Mouse (Mus musculus): ENCODE data around the gene 1700017B05Rik. TPM values are rescaled to one million over a fixed set of nuclear protein-coding genes. Genes with fewer than 3 reads are reported as not detected.
"Not testable (repeated sequence)": the region's sequence is repeated elsewhere in the genome, so short reads cannot be mapped to it uniquely, and the experiment has no call there.

The 1700017B05Rik gene
- polyA plus RNA-seq, 1 experiment, result 17.5 TPM

GRCm38 (mm10) chr9:57236256-57236655 lies 26.2 kb downstream of the 1700017B05Rik start, which contains the start of gene Trcg1:
Trcg1 (plus strand) TSS chr9:57236556.
- Histone ChIP-seq H3K4me3 (ENCODE audit: insufficient read depth, low read length) (no peak within 1 kb of the TSS), H3K4me1 (ENCODE audit: control insufficient read depth, insufficient read depth, low read length) (peaks cover 69% of the 10 kb centered on the region), H3K27ac (ENCODE audit: insufficient read depth, low read depth, low read length) (no peak within 1 kb of the TSS)
- TF ChIP-seq POLR2A (IDR thresholded peaks at IDR 0.05; ENCODE audit: borderline replicate concordance, low read depth, low read length) (no peak), CTCF (IDR thresholded peaks at IDR 0.05; ENCODE audit: low read depth, low read length) (no peak)

GRCm38 (mm10) chr9:57233767-57234166 lies 28.6 kb downstream of the 1700017B05Rik start:
- Histone ChIP-seq H3K4me3 (ENCODE audit: insufficient read depth, low read length) (no peak overlapping the region), H3K4me1 (ENCODE audit: control insufficient read depth, insufficient read depth, low read length) (peaks cover 63% of the 10 kb centered on the region), H3K27ac (ENCODE audit: insufficient read depth, low read depth, low read length) (peak overlapping the region; percentile 86)
- TF ChIP-seq CTCF (IDR thresholded peaks at IDR 0.05; ENCODE audit: low read depth, low read length) (no peak), POLR2A (IDR thresholded peaks at IDR 0.05; ENCODE audit: borderline replicate concordance, low read depth, low read length) (no peak)

- H3K4me1 ChIP-seq (ENCODE audit: control insufficient read depth, insufficient read depth, low read length), result peaks cover 58% of the 10 kb centered on the region
- peak overlapping the region; percentile 86 for H3K27ac ChIP-seq (ENCODE audit: insufficient read depth, low read depth, low read length)
- TF ChIP-seq POLR2A (IDR thresholded peaks at IDR 0.05; ENCODE audit: borderline replicate concordance, low read depth, low read length), result no peak
- no peak for TF ChIP-seq CTCF (IDR thresholded peaks at IDR 0.05; ENCODE audit: low read depth, low read length)
- H3K4me3 ChIP-seq (ENCODE audit: insufficient read depth, low read length), result no peak overlapping the region
Observed at GRCm38 (mm10) chr9:57233142-57233541, 29.3 kb downstream of the 1700017B05Rik start.

GRCm38 (mm10) chr9:57232341-57232940 lies 30.0 kb downstream of the 1700017B05Rik start:
- Histone ChIP-seq H3K27ac (ENCODE audit: insufficient read depth, low read depth, low read length) (peak overlapping the region; percentile 17), H3K4me3 (ENCODE audit: insufficient read depth, low read length) (no peak overlapping the region), H3K4me1 (ENCODE audit: control insufficient read depth, insufficient read depth, low read length) (peaks cover 53% of the 10 kb centered on the region)
- TF ChIP-seq POLR2A (IDR thresholded peaks at IDR 0.05; ENCODE audit: borderline replicate concordance, low read depth, low read length) (no peak), CTCF (IDR thresholded peaks at IDR 0.05; ENCODE audit: low read depth, low read length) (no peak)

- Histone ChIP-seq H3K27ac (ENCODE audit: insufficient read depth, low read depth, low read length) (no peak overlapping the region), H3K4me1 (ENCODE audit: control insufficient read depth, insufficient read depth, low read length) (peaks cover 48% of the 10 kb centered on the region), H3K4me3 (ENCODE audit: insufficient read depth, low read length) (no peak overlapping the region)
- TF ChIP-seq CTCF (IDR thresholded peaks at IDR 0.05; ENCODE audit: low read depth, low read length), result no peak
- no peak for TF ChIP-seq POLR2A (IDR thresholded peaks at IDR 0.05; ENCODE audit: borderline replicate concordance, low read depth, low read length)
Observed at GRCm38 (mm10) chr9:57231536-57232255, 30.7 kb downstream of the 1700017B05Rik start.

GRCm38 (mm10) chr9:57230146-57230783 lies 32.1 kb downstream of the 1700017B05Rik start:
- no peak for TF ChIP-seq POLR2A (IDR thresholded peaks at IDR 0.05; ENCODE audit: borderline replicate concordance, low read depth, low read length)
- TF ChIP-seq CTCF (IDR thresholded peaks at IDR 0.05; ENCODE audit: low read depth, low read length), result no peak
- Histone ChIP-seq H3K27ac (ENCODE audit: insufficient read depth, low read depth, low read length) (no peak overlapping the region), H3K4me1 (ENCODE audit: control insufficient read depth, insufficient read depth, low read length) (peaks cover 36% of the 10 kb centered on the region)

GRCm38 (mm10) chr9:57229726-57230125 lies 32.7 kb downstream of the 1700017B05Rik start:
- no peak for TF ChIP-seq CTCF (IDR thresholded peaks at IDR 0.05; ENCODE audit: low read depth, low read length)
- no peak for TF ChIP-seq POLR2A (IDR thresholded peaks at IDR 0.05; ENCODE audit: borderline replicate concordance, low read depth, low read length)

More at GRCm38 (mm10) chr9:57230146-57230783, 32.1 kb downstream of the 1700017B05Rik start:
- no peak overlapping the region for H3K4me3 ChIP-seq (ENCODE audit: insufficient read depth, low read length)

GRCm38 (mm10) chr9:57228186-57228585 lies 34.2 kb downstream of the 1700017B05Rik start:
- no peak for TF ChIP-seq CTCF (IDR thresholded peaks at IDR 0.05; ENCODE audit: low read depth, low read length)
- TF ChIP-seq POLR2A (IDR thresholded peaks at IDR 0.05; ENCODE audit: borderline replicate concordance, low read depth, low read length), result no peak
- H3K27ac ChIP-seq (ENCODE audit: insufficient read depth, low read depth, low read length), result no peak overlapping the region
- H3K4me1 ChIP-seq (ENCODE audit: control insufficient read depth, insufficient read depth, low read length), result peaks cover 19% of the 10 kb centered on the region
- no peak overlapping the region for H3K4me3 ChIP-seq (ENCODE audit: insufficient read depth, low read length)

More at GRCm38 (mm10) chr9:57229726-57230125, 32.7 kb downstream of the 1700017B05Rik start:
- Histone ChIP-seq H3K4me3 (ENCODE audit: insufficient read depth, low read length) (no peak overlapping the region), H3K27ac (ENCODE audit: insufficient read depth, low read depth, low read length) (no peak overlapping the region), H3K4me1 (ENCODE audit: control insufficient read depth, insufficient read depth, low read length) (peaks cover 31% of the 10 kb centered on the region)

GRCm38 (mm10) chr9:57227203-57227602 lies 35.2 kb downstream of the 1700017B05Rik start:
- Histone ChIP-seq H3K27ac (ENCODE audit: insufficient read depth, low read depth, low read length) (no peak overlapping the region), H3K4me3 (ENCODE audit: insufficient read depth, low read length) (no peak overlapping the region), H3K4me1 (ENCODE audit: control insufficient read depth, insufficient read depth, low read length) (peaks cover 9% of the 10 kb centered on the region)
- TF ChIP-seq CTCF (IDR thresholded peaks at IDR 0.05; ENCODE audit: low read depth, low read length) (no peak), POLR2A (IDR thresholded peaks at IDR 0.05; ENCODE audit: borderline replicate concordance, low read depth, low read length) (no peak)

- H3K27ac ChIP-seq (ENCODE audit: insufficient read depth, low read depth, low read length); H3K4me3 ChIP-seq (ENCODE audit: insufficient read depth, low read length); H3K4me1 ChIP-seq (ENCODE audit: control insufficient read depth, insufficient read depth, low read length): not testable (repeated sequence)
Observed at GRCm38 (mm10) chr9:57226628-57227122, 35.7 kb downstream of the 1700017B05Rik start.
